Mouse (Mus musculus) midbrain, embryonic 10.5 days (tissue): ENCODE results near the gene Mob2. TPM values are rescaled to one million over a fixed set of nuclear protein-coding genes. Genes with fewer than 3 reads are reported as not detected.

ENCODE experiments used
- DNase-seq: peaks from one replicate; pipeline ENCODE4 v3.0.0-alpha.2; 2017; ENCODE audit warnings: low spot score
- H3K27ac ChIP-seq: fragments of 300-500 bp; sonication (generic); replicated peaks from 2 replicates; pipeline ENCODE4 v1.5.1; 2016; ENCODE audit warnings: mild to moderate bottlenecking
- H3K27me3 ChIP-seq: fragments of 300-500 bp; sonication (generic); 2 replicates; pipeline ENCODE4 v1.6.1; 2016; ENCODE audit warnings: low read depth, mild to moderate bottlenecking; ENCODE audit not compliant: poor library complexity, severe bottlenecking
- H3K36me3 ChIP-seq: fragments of 300-500 bp; sonication (generic); 2 replicates; pipeline ENCODE4 v1.6.1; 2016; ENCODE audit warnings: mild to moderate bottlenecking, moderate library complexity
- H3K4me1 ChIP-seq: fragments of 300-500 bp; sonication (generic); 2 replicates; pipeline ENCODE4 v1.6.1; 2016
- H3K4me3 ChIP-seq: fragments of 300-500 bp; sonication (generic); 2 replicates; pipeline ENCODE4 v1.5.1; 2016; ENCODE audit warnings: mild to moderate bottlenecking, moderate library complexity
- H3K9me3 ChIP-seq: fragments of 300-500 bp; sonication (generic); replicated peaks from 2 replicates; pipeline ENCODE4 v1.6.1; 2016; ENCODE audit warnings: mild to moderate bottlenecking
- WGBS: fragments of 180-500 bp; shearing (Covaris S2); methylation state at CpG from one replicate; pipeline ENCODE4 v1.1.7; 2016; 5-methylcytosine and 5-hydroxymethylcytosine counted together
- polyA plus RNA-seq: library from polyadenylated mRNA; unstranded; fragments of >200 nt; fragmentation: Nextera tagmentation; extraction: Ambion mirVana; gene quantifications from 2 replicates; pipeline ENCODE4 v1.2.1, GENCODE M21; 2016

Gene Mob2
- polyA plus RNA-seq, 1 experiment from 2014 or later: 64.0 TPM

GRCm38 (mm10) chr7:142071717-142072116, 10.9 kb upstream of the Mob2 start:
- H3K9me3 ChIP-seq: no peaks in the 10 kb centered on the region
- H3K4me3 ChIP-seq: no peak overlapping the region
- H3K27me3 ChIP-seq: peaks cover 30% of the 10 kb centered on the region
- DNase-seq: no peak
- peaks cover 10% of the 10 kb centered on the region; the same call in 1 of the 2 replicates for H3K4me1 ChIP-seq
- H3K27ac ChIP-seq: no peak overlapping the region
- H3K36me3 ChIP-seq: no peaks in the 10 kb centered on the region

GRCm38 (mm10) chr7:142071212-142071578, 10.3 kb upstream of the Mob2 start:
- H3K27ac ChIP-seq: no peak overlapping the region
- 3% methylated on average over 10 of the region's 10 CpGs for WGBS
- 0 out of 2 replicates have a peak overlapping the region, but pooled peaks have one; percentile 22 for H3K4me3 ChIP-seq
- peaks cover 10% of the 10 kb centered on the region; the same call in 1 of the 2 replicates for H3K4me1 ChIP-seq
- no peaks in the 10 kb centered on the region for H3K9me3 ChIP-seq
- H3K27me3 ChIP-seq: peaks cover 30% of the 10 kb centered on the region
- H3K36me3 ChIP-seq: no peaks in the 10 kb centered on the region
- DNase-seq: no peak

GRCm38 (mm10) chr7:142070458-142071211, 9.8 kb upstream of the Mob2 start:
- 14% methylated on average over 13 of the region's 13 CpGs for WGBS
- H3K4me3 ChIP-seq: 0 out of 2 replicates have a peak overlapping the region, but pooled peaks have one; percentile 22
- DNase-seq: peak; percentile 63

GRCm38 (mm10) chr7:142068429-142068828, 7.6 kb upstream of the Mob2 start:
- 67% methylated on average over 4 of the region's 4 CpGs for WGBS
- Histone ChIP-seq H3K36me3 (no peaks in the 10 kb centered on the region), H3K4me3 (no peak overlapping the region), H3K4me1 (peaks cover 10% of the 10 kb centered on the region; the same call in 1 of the 2 replicates), H3K9me3 (no peaks in the 10 kb centered on the region), H3K27me3 (peaks cover 13% of the 10 kb centered on the region), H3K27ac (no peak overlapping the region)
- DNase-seq: no peak

More at GRCm38 (mm10) chr7:142070458-142071211, 9.8 kb upstream of the Mob2 start:
- peaks cover 28% of the 10 kb centered on the region for H3K27me3 ChIP-seq
- H3K9me3 ChIP-seq: no peaks in the 10 kb centered on the region
- H3K36me3 ChIP-seq: no peaks in the 10 kb centered on the region
- H3K4me1 ChIP-seq: peaks cover 10% of the 10 kb centered on the region; the same call in 1 of the 2 replicates
- H3K27ac ChIP-seq: no peak overlapping the region

- H3K27ac ChIP-seq: peak overlapping the region; percentile 90
- no peak for DNase-seq
- no peaks in the 10 kb centered on the region for H3K9me3 ChIP-seq
- no peaks in the 10 kb centered on the region for H3K27me3 ChIP-seq
- peak overlapping the region; percentile 96 for H3K4me3 ChIP-seq
- WGBS: 2% methylated on average over 54 of the region's 66 CpGs
- H3K4me1 ChIP-seq: peaks cover 35% of the 10 kb centered on the region
- H3K36me3 ChIP-seq: peaks cover 26% of the 10 kb centered on the region
Measured at GRCm38 (mm10) chr7:142060185-142060930, 507 bp downstream of the Mob2 start.

GRCm38 (mm10) chr7:142059024-142059423, 1.8 kb downstream of the Mob2 start:
- H3K9me3 ChIP-seq: no peaks in the 10 kb centered on the region
- no peaks in the 10 kb centered on the region for H3K27me3 ChIP-seq
- H3K27ac ChIP-seq: no peak overlapping the region
- 73% methylated on average over 2 of the region's 2 CpGs for WGBS
- peaks cover 38% of the 10 kb centered on the region for H3K36me3 ChIP-seq
- no peak for DNase-seq
- H3K4me3 ChIP-seq: no peak overlapping the region
- H3K4me1 ChIP-seq: peaks cover 35% of the 10 kb centered on the region

- WGBS: 100% methylated on average over 1 of the region's 1 CpGs
- H3K36me3 ChIP-seq: peaks cover 41% of the 10 kb centered on the region
Measured at GRCm38 (mm10) chr7:142057121-142057520, 3.7 kb downstream of the Mob2 start.

GRCm38 (mm10) chr7:142056601-142057061, 4.2 kb downstream of the Mob2 start:
- Histone ChIP-seq H3K9me3 (no peaks in the 10 kb centered on the region), H3K4me3 (no peak overlapping the region), H3K27ac (no peak overlapping the region), H3K27me3 (no peaks in the 10 kb centered on the region), H3K36me3 (peaks cover 41% of the 10 kb centered on the region), H3K4me1 (peaks cover 31% of the 10 kb centered on the region)
- DNase-seq: no peak
- WGBS: 78% methylated on average over 1 of the region's 1 CpGs

More at GRCm38 (mm10) chr7:142057121-142057520, 3.7 kb downstream of the Mob2 start:
- Histone ChIP-seq H3K27me3 (no peaks in the 10 kb centered on the region), H3K9me3 (no peaks in the 10 kb centered on the region), H3K4me3 (no peak overlapping the region), H3K27ac (no peak overlapping the region), H3K4me1 (peaks cover 35% of the 10 kb centered on the region)
- no peak for DNase-seq

- Histone ChIP-seq H3K27me3 (no peaks in the 10 kb centered on the region), H3K4me1 (peaks cover 23% of the 10 kb centered on the region), H3K4me3 (no peak overlapping the region), H3K27ac (no peak overlapping the region), H3K9me3 (no peaks in the 10 kb centered on the region), H3K36me3 (peaks cover 47% of the 10 kb centered on the region)
- DNase-seq: no peak
- WGBS: 85% methylated on average over 3 of the region's 3 CpGs
Measured at GRCm38 (mm10) chr7:142055431-142055830, 5.4 kb downstream of the Mob2 start.

- Histone ChIP-seq H3K4me1 (peaks cover 9% of the 10 kb centered on the region), H3K27ac (no peak overlapping the region), H3K4me3 (no peak overlapping the region), H3K36me3 (peaks cover 44% of the 10 kb centered on the region), H3K9me3 (no peaks in the 10 kb centered on the region), H3K27me3 (no peaks in the 10 kb centered on the region)
- DNase-seq: no peak
Measured at GRCm38 (mm10) chr7:142050536-142050935, 10.3 kb downstream of the Mob2 start.

- Histone ChIP-seq H3K9me3 (no peaks in the 10 kb centered on the region), H3K4me1 (peaks cover 15% of the 10 kb centered on the region), H3K27ac (no peak overlapping the region), H3K36me3 (peaks cover 23% of the 10 kb centered on the region), H3K27me3 (no peaks in the 10 kb centered on the region), H3K4me3 (no peak overlapping the region)
- DNase-seq: no peak
- 89% methylated on average over 1 of the region's 1 CpGs for WGBS
Measured at GRCm38 (mm10) chr7:142045932-142046331, 14.9 kb downstream of the Mob2 start.

GRCm38 (mm10) chr7:142045344-142045743, 15.5 kb downstream of the Mob2 start:
- no peak overlapping the region for H3K4me3 ChIP-seq
- no peak for DNase-seq
- WGBS: 36% methylated on average over 2 of the region's 2 CpGs
- H3K27ac ChIP-seq: no peak overlapping the region
- H3K27me3 ChIP-seq: no peaks in the 10 kb centered on the region
- H3K4me1 ChIP-seq: peaks cover 15% of the 10 kb centered on the region
- H3K36me3 ChIP-seq: peaks cover 20% of the 10 kb centered on the region
- no peaks in the 10 kb centered on the region for H3K9me3 ChIP-seq

GRCm38 (mm10) chr7:142040756-142041155, 20.1 kb downstream of the Mob2 start:
- 92% methylated on average over 3 of the region's 3 CpGs for WGBS
- Histone ChIP-seq H3K36me3 (no peaks in the 10 kb centered on the region), H3K9me3 (no peaks in the 10 kb centered on the region), H3K27ac (no peak overlapping the region), H3K27me3 (no peaks in the 10 kb centered on the region), H3K4me3 (no peak overlapping the region), H3K4me1 (peaks cover 11% of the 10 kb centered on the region)
- DNase-seq: no peak
